Mouse (Mus musculus): ENCODE data around the gene Sugp2.

Gene Sugp2

GRCm38 (mm10) chr8:70283136-70284077 is 49.4 kb downstream of the Sugp2 start:
- peak in 1 of 2 experiments; percentile 22 for DNase-seq

DNA sequence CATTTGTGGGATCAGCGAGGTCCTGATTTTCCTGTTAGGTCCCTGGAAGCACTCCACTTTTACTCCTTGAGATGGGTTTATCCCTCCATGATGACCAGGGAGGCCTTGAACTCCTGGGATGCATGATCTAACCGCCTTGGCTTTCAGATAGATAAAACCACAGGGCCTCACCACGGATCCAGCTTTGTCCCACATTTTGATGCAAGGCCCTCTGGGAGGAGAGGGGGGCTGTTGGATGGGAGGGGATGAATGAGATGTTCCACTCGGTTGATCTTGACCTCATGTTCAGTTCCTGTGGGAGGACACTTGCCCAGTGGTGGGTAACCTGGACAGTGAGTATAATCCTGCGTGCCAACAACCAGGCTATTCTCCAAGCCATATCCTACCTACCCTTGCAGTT is 50.4 kb downstream of the Sugp2 start:
- DNase-seq: no peak

DNA sequence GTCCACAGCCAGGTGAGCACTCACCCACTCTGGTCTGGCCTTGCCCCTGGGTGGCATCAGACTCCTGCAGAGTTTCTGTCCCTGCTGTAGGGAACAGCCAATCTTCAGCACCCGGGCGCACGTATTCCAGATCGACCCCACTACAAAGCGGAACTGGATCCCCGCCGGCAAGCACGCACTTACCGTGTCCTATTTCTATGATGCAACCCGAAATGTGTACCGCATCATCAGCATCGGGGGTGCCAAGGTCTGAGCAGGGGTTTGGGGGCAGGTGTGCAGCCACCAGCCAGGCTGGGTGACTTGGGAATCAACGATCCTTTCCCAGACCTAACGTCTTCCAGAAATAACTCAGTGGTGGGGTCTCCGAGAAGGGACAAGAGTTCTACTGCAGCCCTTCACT is 51.3 kb downstream of the Sugp2 start:
- no peak for DNase-seq

GRCm38 (mm10) chr8:70286737-70287136 is 52.7 kb downstream of the Sugp2 start:
- DNase-seq: no peak

GRCm38 (mm10) chr8:70293988-70294405 is 60.0 kb downstream of the Sugp2 start:
- no peak for DNase-seq

- DNase-seq: no peak
Observed at GRCm38 (mm10) chr8:70300881-70301280, 66.9 kb downstream of the Sugp2 start.

GRCm38 (mm10) chr8:70302358-70302890 is 68.4 kb downstream of the Sugp2 start, which contains the start of the genes Ddx49 and Cope:
TSS of gene Ddx49 (minus strand) at chr8:70302489.
TSS of gene Cope (plus strand) at chr8:70302518.
- DNase-seq: peak; percentile 93 to 95

GRCm38 (mm10) chr8:70302901-70303300 is 68.9 kb downstream of the Sugp2 start:
- DNase-seq: no peak

GRCm38 (mm10) chr8:70309311-70309710 is 75.3 kb downstream of the Sugp2 start:
- DNase-seq: peak; percentile 25 to 44

GRCm38 (mm10) chr8:70313399-70313798 is 79.4 kb downstream of the Sugp2 start:
- DNase-seq: peak in 1 of 2 experiments; percentile 33

- peak; percentile 67 to 87 for DNase-seq
Observed at GRCm38 (mm10) chr8:70315624-70316510, 81.8 kb downstream of the Sugp2 start, which contains the start of gene Cers1. TSS of gene Cers1 (plus strand) at chr8:70315775.

DNA sequence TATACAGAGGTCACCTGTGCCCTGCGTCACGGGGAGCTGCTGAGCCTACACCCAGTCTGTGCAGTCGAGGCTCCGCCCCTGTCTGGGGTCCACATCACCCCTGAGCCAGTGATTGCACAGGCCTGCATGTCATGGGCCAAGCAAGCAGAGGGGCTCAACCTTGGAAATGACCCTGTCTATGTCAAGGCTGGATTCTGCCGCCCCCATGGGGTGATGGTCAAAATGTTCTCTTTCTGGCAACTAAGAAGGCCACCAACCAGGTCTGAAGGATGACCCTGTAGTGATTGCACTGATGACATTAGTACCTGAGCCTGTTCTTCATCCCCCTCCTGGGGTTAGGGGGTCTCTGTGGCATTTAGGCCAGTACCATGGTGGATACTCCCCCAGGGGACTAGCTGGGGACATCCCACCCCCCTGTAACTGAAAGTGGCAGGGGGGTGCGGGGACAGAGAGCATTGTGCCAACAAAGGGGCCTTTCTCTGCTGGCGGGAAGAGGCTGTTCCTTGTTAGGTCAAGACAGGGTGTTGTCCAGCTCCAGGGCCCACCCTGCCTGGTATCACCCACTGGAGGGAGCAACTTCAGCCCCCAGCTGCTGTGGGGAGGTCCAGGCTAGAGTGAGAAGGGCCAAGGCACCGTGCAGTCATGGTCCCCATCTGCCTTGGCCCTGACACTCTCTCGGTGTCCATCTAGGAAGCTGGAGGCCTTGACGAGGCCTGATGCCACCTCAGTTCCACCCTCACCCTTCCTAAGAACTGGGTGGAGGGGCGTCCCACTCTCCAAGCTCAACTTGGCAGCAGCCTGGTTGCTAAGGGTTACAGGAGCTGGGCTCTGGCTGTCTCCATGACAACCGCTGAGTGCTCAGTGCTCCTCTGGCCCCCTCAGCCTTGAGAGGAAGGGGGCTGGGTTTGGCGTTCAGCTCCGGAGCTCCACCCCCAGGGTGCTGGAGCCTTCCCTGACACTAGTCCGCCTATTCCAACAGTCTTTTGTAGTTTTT is 82.8 kb downstream of the Sugp2 start:
- DNase-seq: peak; percentile 52 to 56

GRCm38 (mm10) chr8:70317872-70318271 is 83.8 kb downstream of the Sugp2 start:
- no peak for DNase-seq

DNA sequence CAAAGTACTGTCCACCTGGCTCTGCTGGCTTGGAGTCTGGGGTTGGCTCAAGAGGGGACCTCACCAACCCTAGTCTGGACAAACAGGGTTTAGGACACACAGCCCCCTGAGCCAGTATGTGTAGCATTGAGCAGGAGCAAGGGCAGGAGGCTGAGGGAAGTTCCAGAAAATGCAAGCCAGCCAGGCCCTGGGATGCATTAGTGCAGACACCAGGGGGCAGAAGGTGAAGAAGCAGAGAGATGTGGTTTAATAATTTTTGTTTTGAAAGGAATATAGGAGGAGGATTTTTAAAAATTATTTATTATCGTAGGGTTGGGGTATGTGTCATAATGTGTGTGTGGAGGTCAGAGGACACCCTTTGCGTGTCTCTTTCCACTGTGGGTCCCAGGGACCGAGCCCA is 89.7 kb downstream of the Sugp2 start:
- no peak for DNase-seq

- DNase-seq: no peak
Observed at GRCm38 (mm10) chr8:70327512-70327911, 93.5 kb downstream of the Sugp2 start.

GRCm38 (mm10) chr8:70329124-70329834 is 95.3 kb downstream of the Sugp2 start, which contains the start of gene Gdf1:
TSS of gene Gdf1 (plus strand) at chr8:70329817.
- DNase-seq: no peak

All from cerebellum, adult 18-20 months (tissue).